Mouse (Mus musculus): ENCODE results near the gene Boc.

Gene Boc

GRCm38 (mm10) chr16:44552726-44553125 lies 6.0 kb downstream of the Boc start:
- DNase-seq (ENCODE audit: low spot score in 2 of 2) = no peak

GRCm38 (mm10) chr16:44552036-44552435 lies 6.7 kb downstream of the Boc start:
- DNase-seq (ENCODE audit: low spot score in 2 of 2) = no peak

- DNase-seq (ENCODE audit: low spot score in 2 of 2) = no peak
Measured at GRCm38 (mm10) chr16:44551491-44551890, 7.2 kb downstream of the Boc start.

- no peak for DNase-seq (ENCODE audit: low spot score in 2 of 2)
Measured at GRCm38 (mm10) chr16:44550843-44551242, 7.9 kb downstream of the Boc start.

- no peak for DNase-seq (ENCODE audit: low spot score in 2 of 2)
Measured at GRCm38 (mm10) chr16:44549867-44550679, 8.6 kb downstream of the Boc start.

- no peak for DNase-seq (ENCODE audit: low spot score in 2 of 2)
Measured at GRCm38 (mm10) chr16:44549381-44549780, 9.3 kb downstream of the Boc start.

- DNase-seq (ENCODE audit: low spot score in 2 of 2) = no peak
Measured at GRCm38 (mm10) chr16:44547976-44548375, 10.7 kb downstream of the Boc start.

GRCm38 (mm10) chr16:44546831-44547230 lies 11.9 kb downstream of the Boc start:
- no peak for DNase-seq (ENCODE audit: low spot score in 2 of 2)

GRCm38 (mm10) chr16:44545939-44546338 lies 12.8 kb downstream of the Boc start:
- no peak for DNase-seq (ENCODE audit: low spot score in 2 of 2)

- no peak for DNase-seq (ENCODE audit: low spot score in 2 of 2)
Measured at GRCm38 (mm10) chr16:44545153-44545552, 13.5 kb downstream of the Boc start.

GRCm38 (mm10) chr16:44543098-44543497 lies 15.6 kb downstream of the Boc start:
- DNase-seq (ENCODE audit: low spot score in 2 of 2) = no peak

GRCm38 (mm10) chr16:44542029-44542690 lies 16.5 kb downstream of the Boc start:
- DNase-seq (ENCODE audit: low spot score in 2 of 2) = no peak

- no peak for DNase-seq (ENCODE audit: low spot score in 2 of 2)
Measured at GRCm38 (mm10) chr16:44539611-44540010, 19.1 kb downstream of the Boc start.

- no peak for DNase-seq (ENCODE audit: low spot score in 2 of 2)
Measured at GRCm38 (mm10) chr16:44538401-44539395, 20.0 kb downstream of the Boc start.

- no peak for DNase-seq (ENCODE audit: low spot score in 2 of 2)
Measured at GRCm38 (mm10) chr16:44534122-44534521, 24.6 kb downstream of the Boc start.

GRCm38 (mm10) chr16:44533522-44533921 lies 25.2 kb downstream of the Boc start:
- DNase-seq (ENCODE audit: low spot score in 2 of 2) = peak in 1 of 2 experiments; percentile 50

- no peak for DNase-seq (ENCODE audit: low spot score in 2 of 2)
Measured at GRCm38 (mm10) chr16:44532851-44533250, 25.8 kb downstream of the Boc start.

- no peak for DNase-seq (ENCODE audit: low spot score in 2 of 2)
Measured at GRCm38 (mm10) chr16:44531239-44531797, 27.4 kb downstream of the Boc start.

GRCm38 (mm10) chr16:44530829-44531228 lies 27.9 kb downstream of the Boc start:
- DNase-seq (ENCODE audit: low spot score in 2 of 2) = no peak

GRCm38 (mm10) chr16:44530191-44530590 lies 28.5 kb downstream of the Boc start:
- no peak for DNase-seq (ENCODE audit: low spot score in 2 of 2)

GRCm38 (mm10) chr16:44529691-44530090 lies 29.0 kb downstream of the Boc start:
- no peak for DNase-seq (ENCODE audit: low spot score in 2 of 2)

- DNase-seq (ENCODE audit: low spot score in 2 of 2) = no peak
Measured at GRCm38 (mm10) chr16:44528955-44529354, 29.7 kb downstream of the Boc start.

Measured in urinary bladder, adult 18-20 months (tissue).